Comparison of ENCODE assay signal across 26 mouse cellular contexts in genomic region chr13:31486373-31486772, GRCm38 (mm10).
DNase-seq lines count a peak whose midpoint lies in the region; ATAC-seq and TF ChIP-seq lines count a peak whose summit lies in the region.
"Had no signal": no experiment of that assay in that cellular context is flagged by ENCODE, and none has a peak within 500 bp of the region (broad histone marks: within the 10 kb centered on the region; RNA-seq: fewer than 3 reads in every experiment).

No protein-coding gene starts in this region.

- no peak overlapping the region for H3K4me2 ChIP-seq in liver, postnatal 0 days (ENCODE audit: low read depth, low read length)
- H3K4me2 ChIP-seq: embryonic facial prominence, embryonic 13.5 days; embryonic facial prominence, embryonic 15.5 days; forebrain, embryonic 13.5 days; forebrain, embryonic 15.5 days had no signal

- H3K4me1 ChIP-seq in kidney, adult 2 months (ENCODE audit: control insufficient read depth, insufficient read depth, low read length) = peaks cover 12% of the 10 kb centered on the region; the same call in 1 of the 2 replicates
- peaks cover 2% of the 10 kb centered on the region; the same call in 1 of the 2 replicates for H3K4me1 ChIP-seq in liver, postnatal 0 days (ENCODE audit: insufficient read depth)
- H3K4me1 ChIP-seq: embryonic facial prominence, embryonic 13.5 days; embryonic facial prominence, embryonic 15.5 days; forebrain, embryonic 13.5 days; forebrain, embryonic 15.5 days had no signal

- DNase-seq in kidney, adult 2 months = peak; percentile 4
- DNase-seq in kidney, postnatal 36 days = no peak
- no peak for DNase-seq in liver, postnatal 0 days
- DNase-seq in liver (no peak), adipocyte (ENCODE audit: low spot score) (peak; percentile 31)
- DNase-seq in gonadal fat pad, adult 2 months (ENCODE audit: low read depth) = peak; percentile 47
- DNase-seq in spleen, postnatal 14 days (ENCODE audit: low spot score in 2 of 2) = no peak
- no peak for DNase-seq in retina, postnatal 1 day
- DNase-seq: adrenal gland, adult 2 months; adrenal gland, postnatal 10 days; adrenal gland, postnatal 25 days; cerebellum, adult 11 months; cerebellum, adult 18-20 months; cerebellum, adult 8-10 months; cerebellum, adult 9-11 months; cerebellum, postnatal 14 days; cerebellum, postnatal 36 days; embryo, embryonic 11 days; forebrain, postnatal 0 days had no signal

- TF ChIP-seq POLR2A in kidney, adult 2 months (IDR thresholded peaks at IDR 0.05; ENCODE audit: low read depth, low read length) = no peak

- no peaks in the 10 kb centered on the region for H3K36me3 ChIP-seq in kidney, adult 2 months (ENCODE audit: control insufficient read depth, insufficient read depth, low read length)
- no peaks in the 10 kb centered on the region for H3K36me3 ChIP-seq in liver, postnatal 0 days (replicated peaks; ENCODE audit: insufficient read depth, low read length)
- H3K36me3 ChIP-seq: embryonic facial prominence, embryonic 13.5 days; embryonic facial prominence, embryonic 15.5 days; forebrain, embryonic 15.5 days had no signal

- peak; percentile 75 for ATAC-seq in liver, postnatal 0 days
- ATAC-seq: activated CD4-positive, CD25-positive, alpha-beta regulatory T cell, adult 4 months; forebrain, embryonic 13.5 days; forebrain, embryonic 15.5 days; forebrain, postnatal 0 days; Patski had no signal

- no peak for TF ChIP-seq CTCF in kidney, adult 2 months (conservative IDR thresholded peaks at IDR 0.05; ENCODE audit: insufficient read depth, insufficient read length, low read depth, low read length)
- no peak for TF ChIP-seq CTCF in liver, postnatal 0 days (IDR thresholded peaks at IDR 0.05; ENCODE audit: low read depth)

- no peak for TF ChIP-seq EP300 in liver, postnatal 0 days (IDR thresholded peaks at IDR 0.05; ENCODE audit: low read depth)

- H3K9ac ChIP-seq in liver, postnatal 0 days (replicated peaks) = no peak overlapping the region
- H3K9ac ChIP-seq: embryonic facial prominence, embryonic 13.5 days; embryonic facial prominence, embryonic 15.5 days; forebrain, embryonic 13.5 days; forebrain, embryonic 15.5 days; forebrain, postnatal 0 days had no signal

- WGBS in kidney, adult 2 months = 85% methylated on average over 3 of the region's 3 CpGs
- 59% methylated on average over 3 of the region's 3 CpGs for WGBS in liver, postnatal 0 days (ENCODE audit: insufficient replicate concordance)

- H3K4me3 ChIP-seq in kidney, adult 2 months (ENCODE audit: insufficient read depth, low read depth, low read length) = no peak overlapping the region
- H3K4me3 ChIP-seq in liver, postnatal 0 days (ENCODE audit: low read depth, low read length) = no peak overlapping the region
- H3K4me3 ChIP-seq: embryonic facial prominence, embryonic 13.5 days; embryonic facial prominence, embryonic 15.5 days; erythroblast, embryonic 14.5 days; forebrain, embryonic 13.5 days; forebrain, embryonic 15.5 days had no signal

- no peaks in the 10 kb centered on the region for H3K27me3 ChIP-seq in kidney, adult 2 months (replicated peaks; ENCODE audit: control insufficient read depth, insufficient read depth, low read length)
- no peaks in the 10 kb centered on the region for H3K27me3 ChIP-seq in liver, postnatal 0 days (ENCODE audit: insufficient read depth, low read length)
- H3K27me3 ChIP-seq: embryonic facial prominence, embryonic 13.5 days; embryonic facial prominence, embryonic 15.5 days; forebrain, embryonic 13.5 days; forebrain, embryonic 15.5 days; Patski had no signal

- H3K27ac ChIP-seq in kidney, adult 2 months (ENCODE audit: insufficient read depth, low read depth, low read length) = no peak overlapping the region
- no peak overlapping the region for H3K27ac ChIP-seq in liver, postnatal 0 days (ENCODE audit: low read depth)
- H3K27ac ChIP-seq: embryonic facial prominence, embryonic 13.5 days; embryonic facial prominence, embryonic 15.5 days; forebrain, embryonic 13.5 days; forebrain, embryonic 15.5 days had no signal

- no peaks in the 10 kb centered on the region for H3K9me3 ChIP-seq in liver, postnatal 0 days (ENCODE audit: low read length)
- H3K9me3 ChIP-seq: embryonic facial prominence, embryonic 13.5 days; embryonic facial prominence, embryonic 15.5 days; forebrain, embryonic 13.5 days; forebrain, embryonic 15.5 days had no signal

Comparison
In these comparisons a context has a peak if more than half of its experiments do, and no peak if none do; other contexts are left out.
1. DNase-seq: peak in kidney, adult 2 months (single experiment), adipocyte (single experiment) and gonadal fat pad, adult 2 months (single experiment); none in kidney, postnatal 36 days (0 of 2), liver, postnatal 0 days (single experiment), liver (single experiment), spleen, postnatal 14 days (0 of 2) and retina, postnatal 1 day (single experiment).